Mouse (Mus musculus) lung, adult 18-20 months (tissue): ENCODE data around the gene Prkcg.
A peak's percentile ranks its signal among the peaks of the same experiment; 100 is the strongest.
"Not testable (repeated sequence)": the region's sequence is repeated elsewhere in the genome, so short reads cannot be mapped to it uniquely, and the experiment has no call there.

Source experiments
- DNase-seq, 2 experiments: peaks; one replicate each; pipeline ENCODE4 v3.0.0; 2022; ENCODE audit warnings: mixed read lengths in 2 of 2

Gene Prkcg

GRCm38 (mm10) chr7:3288976-3289970, at the start of gene Prkcg, which contains the start of gene Myadm:
Gene Prkcg, plus strand, starts transcription at chr7:3289179.
Gene Myadm, plus strand, starts transcription at chr7:3289080.
- DNase-seq = peak; percentile 87 to 90

GRCm38 (mm10) chr7:3239193-3239592, 49.8 kb upstream of the Prkcg start:
- no peak for DNase-seq

- DNase-seq = no peak
These were observed 28.3 kb upstream of the Prkcg start for GRCm38 (mm10) chr7:3260701-3261100.

GRCm38 (mm10) chr7:3261446-3261845, 27.5 kb upstream of the Prkcg start:
- DNase-seq = no peak

- peak; percentile 32 to 39 for DNase-seq
These were observed 26.2 kb upstream of the Prkcg start for GRCm38 (mm10) chr7:3262789-3263188.

GRCm38 (mm10) chr7:3264390-3265022, 24.5 kb upstream of the Prkcg start:
- no peak for DNase-seq

- no peak for DNase-seq
These were observed 23.7 kb upstream of the Prkcg start for GRCm38 (mm10) chr7:3265311-3265710.

- DNase-seq = no peak
These were observed 21.7 kb upstream of the Prkcg start for GRCm38 (mm10) chr7:3267261-3267660.

GRCm38 (mm10) chr7:3267888-3268287, 21.1 kb upstream of the Prkcg start:
- no peak for DNase-seq

GRCm38 (mm10) chr7:3268291-3268690, 20.7 kb upstream of the Prkcg start:
- DNase-seq = no peak

- no peak for DNase-seq
These were observed 16.8 kb upstream of the Prkcg start for GRCm38 (mm10) chr7:3272206-3272605.

- no peak for DNase-seq
These were observed 13.4 kb upstream of the Prkcg start for GRCm38 (mm10) chr7:3275455-3276170.

- not testable (repeated sequence) for DNase-seq
These were observed 12.2 kb upstream of the Prkcg start for GRCm38 (mm10) chr7:3276781-3277180.

GRCm38 (mm10) chr7:3280080-3280653, 8.8 kb upstream of the Prkcg start:
- DNase-seq = no peak

- no peak for DNase-seq
These were observed 8.3 kb upstream of the Prkcg start for GRCm38 (mm10) chr7:3280654-3281153.

- DNase-seq = no peak
These were observed 7.2 kb upstream of the Prkcg start for GRCm38 (mm10) chr7:3281741-3282140.

GRCm38 (mm10) chr7:3283081-3283875, 5.7 kb upstream of the Prkcg start:
- DNase-seq = no peak

- DNase-seq = no peak
These were observed 4.4 kb upstream of the Prkcg start for GRCm38 (mm10) chr7:3284604-3285003.

- no peak for DNase-seq
These were observed 2.9 kb upstream of the Prkcg start for GRCm38 (mm10) chr7:3286036-3286435.

- peak; percentile 67 to 81 for DNase-seq
These were observed 1.8 kb upstream of the Prkcg start for GRCm38 (mm10) chr7:3287186-3287585.

GRCm38 (mm10) chr7:3290257-3291033, 1.5 kb downstream of the Prkcg start:
- peak; percentile 99 to 100 for DNase-seq
